In genomic region chr13:56134031-56134430, GRCm38 (mm10) we compare ENCODE assay signal across 8 mouse cellular contexts. TPM values are rescaled to one million over a fixed set of nuclear protein-coding genes. Genes with fewer than 3 reads are reported as not detected.
A peak's percentile ranks its signal among the peaks of the same experiment; 100 is the strongest.
DNase-seq lines count a peak whose midpoint lies in the region; ATAC-seq and TF ChIP-seq lines count a peak whose summit lies in the region.

No protein-coding gene starts in this region.

- no peaks in the 10 kb centered on the region for H3K27me3 ChIP-seq in heart, embryonic 12.5 days (replicated peaks)
- H3K27me3 ChIP-seq in CH12.LX (replicated peaks): peaks cover 3% of the 10 kb centered on the region
- H3K27me3 ChIP-seq in heart, embryonic 16.5 days (ENCODE audit: control insufficient read depth, insufficient read depth, low read length): no peaks in the 10 kb centered on the region

- no peaks in the 10 kb centered on the region for H3K9me3 ChIP-seq in heart, embryonic 12.5 days (replicated peaks)
- peaks cover 6% of the 10 kb centered on the region for H3K9me3 ChIP-seq in CH12.LX (replicated peaks; ENCODE audit: low read length)
- H3K9me3 ChIP-seq in heart, embryonic 16.5 days (replicated peaks; ENCODE audit: control insufficient read depth, low read length): no peaks in the 10 kb centered on the region

- peaks cover 39% of the 10 kb centered on the region for H3K79me2 ChIP-seq in CH12.LX (replicated peaks; ENCODE audit: control insufficient read depth, extremely low read depth, insufficient read depth, poor library complexity, severe bottlenecking)

- no peak for TF ChIP-seq CTCF in CH12.LX (conservative IDR thresholded peaks at IDR 0.05 in 1 of 2, IDR thresholded peaks at IDR 0.05 in 1 of 2; ENCODE audit: low read depth in 2 of 2, low read length in 2 of 2)

- no peak overlapping the region for H3K27ac ChIP-seq in heart, embryonic 12.5 days (ENCODE audit: poor library complexity, severe bottlenecking)
- no peak overlapping the region for H3K27ac ChIP-seq in CH12.LX (ENCODE audit: insufficient read depth, low read depth)
- no peak overlapping the region; the same call in 1 of the 2 replicates for H3K27ac ChIP-seq in heart, embryonic 16.5 days (ENCODE audit: low read length)

- dilution Hi-C loops in CH12.LX (cut with MboI; ENCODE audit: extremely low pct_ligation_motif_present, extremely low pct_unique_long_range_greater_than_20kb, low sequenced_read_pairs): no loop called here

- WGBS in heart, embryonic 12.5 days: 57% methylated on average over 5 of the region's 5 CpGs
- WGBS in heart, embryonic 16.5 days: 45% methylated on average over 5 of the region's 5 CpGs

- no peak for DNase-seq in heart, adult 18-20 months
- no peak for DNase-seq in CH12.LX (ENCODE audit: extremely low read depth)
- no peak for DNase-seq in layer of hippocampus, adult 11-12 months (ENCODE audit: low spot score)
- DNase-seq in kidney, adult 9 months: no peak
- no peak for DNase-seq in adrenal gland, postnatal 25 days

- no peak for TF ChIP-seq EP300 in CH12.LX (IDR thresholded peaks at IDR 0.05; ENCODE audit: low read length)

- peak overlapping the region; percentile 98 for H3K9ac ChIP-seq in heart, embryonic 12.5 days
- H3K9ac ChIP-seq in CH12.LX (ENCODE audit: insufficient read depth, low read depth): peak overlapping the region; percentile 97; the same call in 1 of the 2 replicates
- peak overlapping the region; percentile 99 for H3K9ac ChIP-seq in heart, embryonic 16.5 days (ENCODE audit: low read length)

- no peak for TF ChIP-seq POLR2A in CH12.LX (IDR thresholded peaks at IDR 0.05; ENCODE audit: low read depth, low read length)

- in situ Hi-C loops in CH12.LX (cut with MboI; ENCODE audit: low pct_ligation_motif_present, low pct_unique_long_range_greater_than_20kb, low sequenced_read_pairs): no loop called here

- H3K4me3 ChIP-seq in heart, embryonic 12.5 days: peak overlapping the region; percentile 77
- H3K4me3 ChIP-seq in CH12.LX (replicated peaks in 1 of 3; ENCODE audit: low read depth in 2 of 3, low read length in 2 of 3, poor library complexity in 1 of 3): peak overlapping the region in 2 of 3 experiments; percentile 79 to 94
- H3K4me3 ChIP-seq in heart, embryonic 16.5 days (ENCODE audit: low read length): peak overlapping the region; percentile 99

- H3K4me1 ChIP-seq in heart, embryonic 12.5 days (replicated peaks): peaks cover 49% of the 10 kb centered on the region
- H3K4me1 ChIP-seq in CH12.LX (ENCODE audit: control insufficient read depth in 1 of 2, insufficient read depth in 2 of 2): peaks cover 11 to 43% of the 10 kb centered on the region in 2 experiments
- peaks cover 39% of the 10 kb centered on the region for H3K4me1 ChIP-seq in heart, embryonic 16.5 days (ENCODE audit: control insufficient read depth, insufficient read depth, low read length)

- no peak for TF ChIP-seq RAD21 in CH12.LX (IDR thresholded peaks at IDR 0.05; ENCODE audit: low read depth, low read length)

- H3K4me2 ChIP-seq in heart, embryonic 12.5 days: peak overlapping the region; percentile 96
- H3K4me2 ChIP-seq in CH12.LX (ENCODE audit: insufficient read depth, low read depth, poor library complexity, severe bottlenecking): peak overlapping the region; percentile 90
- peak overlapping the region; percentile 93 for H3K4me2 ChIP-seq in heart, embryonic 16.5 days (ENCODE audit: low read depth, low read length)

- peaks cover 13% of the 10 kb centered on the region for H3K36me3 ChIP-seq in heart, embryonic 12.5 days
- peaks cover 0 to 34% of the 10 kb centered on the region in 2 experiments for H3K36me3 ChIP-seq in CH12.LX (replicated peaks in 1 of 2; ENCODE audit: control insufficient read depth in 1 of 2, insufficient read depth in 1 of 2, low read length in 1 of 2)
- H3K36me3 ChIP-seq in heart, embryonic 16.5 days (ENCODE audit: control insufficient read depth, insufficient read depth): no peaks in the 10 kb centered on the region

- no peak for ATAC-seq in heart, embryonic 12.5 days (ENCODE audit: insufficient number of reproducible peaks, low FRiP score)
- ATAC-seq in heart, embryonic 16.5 days (replicated peaks; ENCODE audit: extremely low read depth, insufficient read depth, low FRiP score): no peak
- ATAC-seq in megakaryocyte, adult 5-6 weeks (ENCODE audit: poor library complexity, severe bottlenecking): peak; percentile 41

TF ChIP-seq in CH12.LX, 34 proteins besides CTCF, POLR2A, EP300 and RAD21:
- TF ChIP-seq BHLHE40 (IDR thresholded peaks at IDR 0.05; ENCODE audit: low read depth, low read length) (0 out of 2 replicates have a peak, but pooled peaks have one; percentile 11), CHD1 (IDR thresholded peaks at IDR 0.05; ENCODE audit: low read depth, low read length) (no peak)
TF ChIP-seq in CH12.LX: peak in this region for 1.

RNA-seq across cellular contexts. Expression of gene H2afy, which starts 2.1 kb away (rescaled TPM):
- 141 and 152 TPM in 2 replicates for polyA plus RNA-seq in heart, embryonic 12.5 days (2016; fragmentation: Nextera tagmentation; extraction: Ambion mirVana)
- total RNA-seq in heart, adult 18-20 months (2021): 10 to 100 TPM; 47.2 to 58.4 TPM
- 158 and 162 TPM in 2 replicates for total RNA-seq in CH12.LX (2012; rRNA removed)
- 148 TPM in 2 replicates for total RNA-seq in CH12.LX (2014; rRNA removed)
- 153 and 155 TPM in 2 replicates for polyA plus RNA-seq in CH12.LX (2012; ENCODE audit: insufficient read length, low read depth)
- polyA plus RNA-seq in heart, embryonic 16.5 days (2015; fragmentation: Nextera tagmentation; extraction: Ambion mirVana): 114 and 120 TPM in 2 replicates
- 304 and 326 TPM in 2 replicates for total RNA-seq in megakaryocyte, adult 5-6 weeks (2015)
- total RNA-seq in megakaryocyte, adult 5-6 weeks (2017): 669 and 674 TPM in 2 replicates
- total RNA-seq in adrenal gland, postnatal 25 days (2021): 128 and 133 TPM in 2 replicates

RNA-seq across cellular contexts. Expression of gene Tifab, which starts 44.7 kb away (rescaled TPM):
- 0.72 and 0.81 TPM in 2 replicates for polyA plus RNA-seq in heart, embryonic 12.5 days (2016; fragmentation: Nextera tagmentation; extraction: Ambion mirVana)
- total RNA-seq in heart, adult 18-20 months (2021): 1 to 10 TPM in 1 of 2 experiments, under 1 TPM in 1; 0.69 to 1.1 TPM
- total RNA-seq in CH12.LX (2012; rRNA removed): 1.9 and 2.0 TPM in 2 replicates
- 3.4 and 4.7 TPM in 2 replicates for total RNA-seq in CH12.LX (2014; rRNA removed)
- polyA plus RNA-seq in CH12.LX (2012; ENCODE audit: insufficient read length, low read depth): 6.2 and 6.7 TPM in 2 replicates
- 1.4 and 2.3 TPM in 2 replicates for polyA plus RNA-seq in heart, embryonic 16.5 days (2015; fragmentation: Nextera tagmentation; extraction: Ambion mirVana)
- total RNA-seq in megakaryocyte, adult 5-6 weeks (2015): 161 and 168 TPM in 2 replicates
- 230 and 238 TPM in 2 replicates for total RNA-seq in megakaryocyte, adult 5-6 weeks (2017)
- 1.1 and 1.5 TPM in 2 replicates for total RNA-seq in adrenal gland, postnatal 25 days (2021)

Comparison
In these comparisons a context has a peak if more than half of its experiments do, and no peak if none do; other contexts are left out.
1. RNA of gene Tifab, which starts 44.7 kb away (total RNA-seq): 161 to 238 TPM in megakaryocyte, adult 5-6 weeks; 1.9 to 4.7 TPM in CH12.LX, 1.1 to 1.5 TPM in adrenal gland, postnatal 25 days and 0.69 to 1.1 TPM in heart, adult 18-20 months; every median in the first group is over 10 times any median in the second.
2. Peak in every context shown above with its lines, with median percentiles within 50 percentile points of each other: H3K4me2 ChIP-seq, H3K4me3 ChIP-seq and H3K9ac ChIP-seq.